Mouse (Mus musculus) E14TG2a.4 (cell line): Measurements from ENCODE around the gene Cphx3.
"Not testable (repeated sequence)": the region's sequence is repeated elsewhere in the genome, so short reads cannot be mapped to it uniquely, and the experiment has no call there.

Experiments used
- CTCF ChIP-seq: conservative IDR thresholded peaks from 2 replicates; pipeline ENCODE4 v1.5.1; 2014; ENCODE audit warnings: low read length
- NANOG ChIP-seq: IDR thresholded peaks from 2 replicates; pipeline ENCODE4 v1.6.1; 2014; ENCODE audit warnings: borderline replicate concordance, low read length, mixed read lengths
- POU5F1 ChIP-seq: IDR thresholded peaks from 2 replicates; pipeline ENCODE4 v1.6.1; 2014; ENCODE audit warnings: low read length, borderline replicate concordance

DNA sequence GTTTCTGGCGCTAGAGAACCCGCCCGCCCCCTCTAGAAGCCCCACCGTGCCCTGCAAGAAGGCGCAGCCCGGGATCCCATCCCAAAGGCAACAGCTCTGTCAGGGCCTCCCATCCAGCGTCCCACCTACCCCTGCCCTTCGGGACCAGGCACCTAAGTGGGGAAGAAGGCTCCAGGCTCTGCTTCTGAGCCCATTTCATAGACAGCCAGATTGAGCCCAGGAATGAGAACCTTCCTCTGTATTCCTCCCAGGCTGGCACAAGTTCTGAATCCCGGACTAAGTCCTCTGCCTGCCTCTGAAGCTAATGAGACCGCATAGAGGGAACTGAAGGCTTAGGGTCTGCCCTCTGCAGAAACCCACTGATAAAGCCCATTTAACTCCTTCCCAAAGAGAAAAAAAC is 100.3 kb downstream of the Cphx3 start, which contains the start of gene Plac9b:
- TF ChIP-seq CTCF, POU5F1, NANOG: not testable (repeated sequence)
